Mouse (Mus musculus): ENCODE measurements around the gene Olfr172. TPM values are rescaled to one million over a fixed set of nuclear protein-coding genes. Genes with fewer than 3 reads are reported as not detected.

Olfr172 gene
- polyA plus RNA-seq, 1 experiment from 2014 or later: not detected

DNA sequence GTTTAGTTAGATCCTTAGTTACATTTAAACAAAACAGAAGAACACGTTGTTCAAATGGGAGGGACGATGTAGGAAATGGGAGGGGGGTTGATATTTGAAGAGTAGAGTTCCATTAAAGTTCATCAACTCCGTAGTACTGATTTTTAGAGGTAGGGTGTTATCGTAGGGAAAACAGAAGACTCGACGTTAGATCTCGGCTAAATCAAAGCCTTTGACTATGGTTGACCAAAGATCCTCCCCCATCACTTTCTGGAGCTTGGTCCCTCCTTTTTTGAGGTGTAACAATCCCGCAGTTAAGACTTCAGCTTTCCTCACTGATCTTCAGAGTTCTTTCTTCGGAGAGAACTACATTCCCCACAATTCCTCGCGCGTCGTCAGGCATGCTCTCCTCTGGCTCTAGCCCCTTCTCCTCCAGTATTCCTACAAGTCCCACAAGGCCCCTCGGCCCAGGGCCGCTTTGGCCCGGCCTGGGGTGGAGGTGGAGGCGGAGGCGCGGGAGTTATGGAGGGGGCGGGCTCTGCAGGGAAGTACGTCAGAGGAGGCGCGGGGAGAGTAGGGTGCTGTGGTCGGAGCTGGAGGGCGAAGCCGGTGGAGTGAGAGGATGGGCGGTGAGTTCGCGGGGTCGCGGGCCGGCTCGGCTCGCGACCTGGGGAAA, 35.4 kb downstream of the Olfr172 start, which contains the start of gene Cldnd1:
Cldnd1 (plus strand) TSS at position 434 of the 655 bp plus-strand sequence.
- peak; percentile 98 for DNase-seq
- Histone ChIP-seq H3K4me3 (replicated peaks; ENCODE audit: low read depth, low read length) (peak within 1 kb of the TSS; percentile 81), H3K27ac (replicated peaks; ENCODE audit: low read depth, low read length) (peak within 1 kb of the TSS; percentile 86), H3K27me3 (ENCODE audit: control insufficient read depth, insufficient read depth, low read length) (no peaks in the 10 kb centered on the region), H3K36me3 (ENCODE audit: control insufficient read depth, insufficient read depth, low read length) (peaks cover 25% of the 10 kb centered on the region), H3K9ac (replicated peaks; ENCODE audit: low read length) (peak within 1 kb of the TSS; percentile 80), H3K4me1 (ENCODE audit: control insufficient read depth, insufficient read depth, low read length) (peaks cover 6% of the 10 kb centered on the region; the same call in 1 of the 2 replicates), H3K4me2 (ENCODE audit: low read length) (peak within 1 kb of the TSS; percentile 71), H3K9me3 (ENCODE audit: control insufficient read depth, low read length) (no peaks in the 10 kb centered on the region)
- ATAC-seq (ENCODE audit: low FRiP score, low TSS enrichment): peak; percentile 100
- 2% methylated on average over 35 of the region's 35 CpGs for WGBS

DNA sequence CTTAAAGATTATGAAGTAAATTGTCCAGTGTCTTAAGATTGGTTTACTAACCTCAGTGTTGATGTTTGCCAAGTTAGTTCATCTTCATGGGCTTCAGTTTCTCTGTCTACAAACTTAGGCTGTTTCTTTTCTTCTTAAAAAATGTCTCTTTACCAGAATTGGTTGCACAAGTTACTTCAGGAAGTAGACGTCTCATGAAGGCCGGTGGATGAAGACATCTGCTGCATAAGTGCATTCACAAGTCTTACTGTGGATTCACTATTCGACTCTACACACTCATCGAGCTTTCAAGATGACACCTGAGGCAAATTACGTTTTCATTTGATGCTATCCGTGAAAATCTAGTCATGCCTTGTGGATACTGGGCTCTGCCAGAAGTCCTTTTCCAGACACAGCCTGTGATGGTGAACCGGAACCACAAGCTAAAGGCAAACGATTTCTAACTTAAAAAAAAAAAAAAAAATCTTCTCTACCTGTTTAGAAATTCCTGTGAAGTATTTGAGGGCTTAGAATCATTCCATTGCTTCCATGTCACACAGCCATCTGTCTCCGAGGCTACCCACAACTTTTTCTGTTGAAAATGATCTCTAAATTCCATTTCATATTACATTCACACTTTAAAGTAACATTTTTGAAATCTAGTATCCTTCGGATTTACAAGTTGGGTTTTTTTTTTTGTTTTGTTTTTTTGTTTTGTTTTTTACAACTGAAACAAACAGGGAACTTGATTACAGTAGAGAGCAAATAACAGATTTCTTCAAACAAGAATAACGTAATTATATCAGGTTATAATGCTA, 36.1 kb downstream of the Olfr172 start:
- Histone ChIP-seq H3K4me3 (replicated peaks; ENCODE audit: low read depth, low read length) (no peak overlapping the region), H3K9me3 (ENCODE audit: control insufficient read depth, low read length) (no peaks in the 10 kb centered on the region), H3K27me3 (ENCODE audit: control insufficient read depth, insufficient read depth, low read length) (no peaks in the 10 kb centered on the region), H3K4me2 (ENCODE audit: low read length) (peak overlapping the region; percentile 41; the same call in 1 of the 2 replicates), H3K27ac (replicated peaks; ENCODE audit: low read depth, low read length) (no peak overlapping the region), H3K9ac (replicated peaks; ENCODE audit: low read length) (no peak overlapping the region), H3K4me1 (ENCODE audit: control insufficient read depth, insufficient read depth, low read length) (peaks cover 6% of the 10 kb centered on the region; the same call in 1 of the 2 replicates), H3K36me3 (ENCODE audit: control insufficient read depth, insufficient read depth, low read length) (peaks cover 18% of the 10 kb centered on the region)
- WGBS: 81% methylated on average over 11 of the region's 11 CpGs
- no peak for ATAC-seq (ENCODE audit: low FRiP score, low TSS enrichment)
- no peak for DNase-seq

DNA sequence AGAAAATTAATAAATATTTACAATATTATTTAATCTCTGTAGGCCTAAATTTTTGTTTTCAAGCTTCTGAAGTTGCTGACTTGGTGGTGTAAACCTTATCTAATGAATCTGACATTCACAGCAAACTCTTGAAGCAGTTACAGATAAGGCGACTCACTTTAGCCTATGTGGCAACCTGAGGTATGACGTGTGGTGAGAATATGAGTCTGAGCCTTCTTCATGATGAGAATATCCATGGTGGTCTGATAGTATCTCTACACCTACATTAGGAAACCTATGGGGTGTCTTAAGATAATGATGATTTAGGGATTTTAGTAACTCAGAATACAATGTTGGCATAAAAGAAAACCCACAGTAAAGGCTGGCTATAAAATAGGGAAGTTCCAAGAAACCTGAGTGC, 40.7 kb downstream of the Olfr172 start:
- 92% methylated on average over 2 of the region's 2 CpGs for WGBS
- no peak overlapping the region for H3K4me2 ChIP-seq (ENCODE audit: low read length)
- H3K4me3 ChIP-seq (replicated peaks; ENCODE audit: low read depth, low read length): no peak overlapping the region
- no peak for ATAC-seq (ENCODE audit: low FRiP score, low TSS enrichment)
- H3K36me3 ChIP-seq (ENCODE audit: control insufficient read depth, insufficient read depth, low read length): no peaks in the 10 kb centered on the region
- H3K9me3 ChIP-seq (ENCODE audit: control insufficient read depth, low read length): no peaks in the 10 kb centered on the region
- no peak overlapping the region for H3K27ac ChIP-seq (replicated peaks; ENCODE audit: low read depth, low read length)
- H3K4me1 ChIP-seq (ENCODE audit: control insufficient read depth, insufficient read depth, low read length): no peaks in the 10 kb centered on the region
- no peak for DNase-seq
- H3K27me3 ChIP-seq (ENCODE audit: control insufficient read depth, insufficient read depth, low read length): no peaks in the 10 kb centered on the region
- no peak overlapping the region for H3K9ac ChIP-seq (replicated peaks; ENCODE audit: low read length)

DNA sequence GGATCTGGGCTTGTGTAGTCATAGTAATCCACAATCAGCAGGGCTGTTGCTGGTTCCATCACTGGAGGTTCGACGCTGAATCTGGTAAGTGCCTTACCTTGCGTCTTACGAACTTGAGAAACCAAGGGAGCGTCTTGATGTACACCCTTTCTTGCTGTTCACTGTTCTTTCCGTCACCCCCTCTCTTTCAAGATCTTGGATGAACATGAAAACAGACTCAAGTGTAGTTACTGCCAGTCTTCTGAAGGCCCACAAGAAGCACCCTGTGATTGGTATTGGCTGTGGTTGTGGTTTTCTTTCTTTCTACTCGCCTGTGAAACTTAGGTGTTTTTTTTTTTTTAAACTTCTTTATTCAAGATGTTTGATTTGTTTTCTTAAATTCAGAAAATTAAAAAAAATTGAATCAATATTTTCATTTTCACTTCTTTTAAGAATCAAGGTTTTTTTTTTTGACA, 44.3 kb downstream of the Olfr172 start, which contains the start of gene Gpr15:
Gpr15 (minus strand) TSS at position 405 of the 455 bp plus-strand sequence.
- H3K27ac ChIP-seq (replicated peaks; ENCODE audit: low read depth, low read length): no peak within 1 kb of the TSS
- H3K4me3 ChIP-seq (replicated peaks; ENCODE audit: low read depth, low read length): no peak within 1 kb of the TSS
- H3K4me1 ChIP-seq (ENCODE audit: control insufficient read depth, insufficient read depth, low read length): no peaks in the 10 kb centered on the region
- H3K9ac ChIP-seq (replicated peaks; ENCODE audit: low read length): no peak within 1 kb of the TSS
- ATAC-seq (ENCODE audit: low FRiP score, low TSS enrichment) (no peak), DNase-seq (no peak)
- no peaks in the 10 kb centered on the region for H3K36me3 ChIP-seq (ENCODE audit: control insufficient read depth, insufficient read depth, low read length)
- H3K4me2 ChIP-seq (ENCODE audit: low read length): no peak within 1 kb of the TSS
- H3K9me3 ChIP-seq (ENCODE audit: control insufficient read depth, low read length): no peaks in the 10 kb centered on the region
- WGBS: 94% methylated on average over 7 of the region's 7 CpGs
- H3K27me3 ChIP-seq (ENCODE audit: control insufficient read depth, insufficient read depth, low read length): no peaks in the 10 kb centered on the region

DNA sequence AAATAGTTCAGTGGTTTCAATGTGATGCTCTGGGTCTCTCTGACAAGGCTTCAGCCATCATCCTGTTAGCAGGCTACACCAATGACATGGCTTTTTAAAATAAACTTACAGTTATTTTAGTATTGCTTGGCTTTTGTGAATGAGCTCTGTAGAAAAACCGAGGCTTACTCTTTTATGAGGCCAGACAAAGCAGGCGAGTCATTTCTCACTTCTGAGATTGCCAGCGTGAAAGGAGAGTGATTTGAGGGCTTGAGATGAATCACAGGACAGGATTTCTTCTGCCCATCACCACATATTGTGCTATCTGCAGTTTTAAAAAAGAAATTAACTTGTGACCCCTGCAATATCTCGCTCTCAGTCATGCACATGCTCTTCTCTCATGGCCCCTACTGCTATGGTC, 48.0 kb downstream of the Olfr172 start:
- 75% methylated on average over 4 of the region's 4 CpGs for WGBS
- ATAC-seq (ENCODE audit: low FRiP score, low TSS enrichment): no peak
- Histone ChIP-seq H3K9me3 (ENCODE audit: control insufficient read depth, low read length) (no peaks in the 10 kb centered on the region), H3K9ac (replicated peaks; ENCODE audit: low read length) (no peak overlapping the region), H3K4me3 (replicated peaks; ENCODE audit: low read depth, low read length) (no peak overlapping the region), H3K4me2 (ENCODE audit: low read length) (no peak overlapping the region), H3K36me3 (ENCODE audit: control insufficient read depth, insufficient read depth, low read length) (no peaks in the 10 kb centered on the region), H3K27me3 (ENCODE audit: control insufficient read depth, insufficient read depth, low read length) (no peaks in the 10 kb centered on the region), H3K27ac (replicated peaks; ENCODE audit: low read depth, low read length) (no peak overlapping the region), H3K4me1 (ENCODE audit: control insufficient read depth, insufficient read depth, low read length) (no peaks in the 10 kb centered on the region)
- no peak for DNase-seq

DNA sequence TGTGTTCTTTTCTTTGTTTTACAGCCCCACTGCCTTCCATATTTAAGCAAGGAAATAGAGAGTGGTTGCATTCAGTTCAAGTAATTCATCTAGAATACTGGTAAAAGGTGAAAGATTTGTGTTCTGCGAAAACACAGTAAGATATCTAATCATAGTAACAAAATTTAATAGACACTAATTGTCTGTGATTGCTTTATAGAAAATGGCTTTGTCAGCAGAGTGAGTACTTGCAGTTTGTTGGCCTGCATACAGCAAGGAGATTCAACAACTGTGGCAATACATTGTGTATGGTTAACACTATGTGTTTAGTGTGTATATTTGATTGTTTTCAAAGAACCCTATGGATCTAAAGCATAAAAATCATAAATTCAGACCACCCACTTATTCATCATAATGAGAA, 49.8 kb downstream of the Olfr172 start:
- no peak for ATAC-seq (ENCODE audit: low FRiP score, low TSS enrichment)
- 86% methylated on average over 1 of the region's 1 CpGs for WGBS

DNA sequence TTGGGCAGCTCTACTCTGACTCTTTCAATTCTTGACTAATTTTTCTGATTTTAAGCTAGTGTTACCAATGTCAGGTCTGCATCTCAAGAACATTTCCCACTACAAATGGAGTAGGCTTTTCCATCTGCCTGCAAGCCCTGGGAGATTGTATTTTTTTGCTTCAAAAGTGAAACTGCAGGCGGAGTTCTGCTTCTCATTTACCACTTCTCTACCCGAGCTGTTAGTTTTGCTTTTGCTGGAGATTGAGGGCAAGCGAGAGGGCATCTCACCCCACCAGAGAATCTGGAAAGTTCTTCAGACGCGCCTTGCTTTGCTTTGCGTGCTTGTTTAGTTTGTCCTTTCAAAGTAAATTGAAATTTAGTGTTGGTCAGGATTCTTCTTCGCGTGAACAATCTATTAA, 50.8 kb downstream of the Olfr172 start:
- ATAC-seq (ENCODE audit: low FRiP score, low TSS enrichment): no peak
- Histone ChIP-seq H3K36me3 (ENCODE audit: control insufficient read depth, insufficient read depth, low read length) (no peaks in the 10 kb centered on the region), H3K9me3 (ENCODE audit: control insufficient read depth, low read length) (no peaks in the 10 kb centered on the region), H3K4me3 (replicated peaks; ENCODE audit: low read depth, low read length) (no peak overlapping the region), H3K27me3 (ENCODE audit: control insufficient read depth, insufficient read depth, low read length) (no peaks in the 10 kb centered on the region), H3K4me1 (ENCODE audit: control insufficient read depth, insufficient read depth, low read length) (no peaks in the 10 kb centered on the region), H3K27ac (replicated peaks; ENCODE audit: low read depth, low read length) (no peak overlapping the region), H3K4me2 (ENCODE audit: low read length) (no peak overlapping the region), H3K9ac (replicated peaks; ENCODE audit: low read length) (no peak overlapping the region)
- DNase-seq: no peak
- WGBS: 90% methylated on average over 8 of the region's 8 CpGs

More for the DNA sequence above, 49.8 kb downstream of the Olfr172 start:
- Histone ChIP-seq H3K27me3 (ENCODE audit: control insufficient read depth, insufficient read depth, low read length) (no peaks in the 10 kb centered on the region), H3K9ac (replicated peaks; ENCODE audit: low read length) (no peak overlapping the region), H3K36me3 (ENCODE audit: control insufficient read depth, insufficient read depth, low read length) (no peaks in the 10 kb centered on the region), H3K27ac (replicated peaks; ENCODE audit: low read depth, low read length) (no peak overlapping the region), H3K4me1 (ENCODE audit: control insufficient read depth, insufficient read depth, low read length) (no peaks in the 10 kb centered on the region), H3K4me3 (replicated peaks; ENCODE audit: low read depth, low read length) (no peak overlapping the region), H3K4me2 (ENCODE audit: low read length) (no peak overlapping the region), H3K9me3 (ENCODE audit: control insufficient read depth, low read length) (no peaks in the 10 kb centered on the region)
- DNase-seq: no peak
